Mouse (Mus musculus) lung, embryonic 16.5 days (tissue): Measurements from ENCODE around the gene Lrrfip1. TPM values are rescaled to one million over a fixed set of nuclear protein-coding genes. Genes with fewer than 3 reads are reported as not detected.
A peak's percentile ranks its signal among the peaks of the same experiment; 100 is the strongest.

Experiments
- ATAC-seq: fragments of 200-750 bp; cut with Nextera tagmentation; 2 replicates; pipeline ENCODE4 v1.8.0; 2017; ENCODE audit warnings: low read depth, mild to moderate bottlenecking, moderate library complexity
- H3K27ac ChIP-seq: fragments of 300-500 bp; sonication (generic); 2 replicates; pipeline ENCODE4 v1.5.1; 2014; ENCODE audit warnings: mild to moderate bottlenecking, control low read depth, low read length
- H3K27me3 ChIP-seq: fragments of 300-500 bp; sonication (generic); 2 replicates; pipeline ENCODE4 v1.6.1; 2014; ENCODE audit warnings: low read depth, low read length, mixed read lengths; ENCODE audit not compliant: control insufficient read depth, insufficient read depth
- H3K36me3 ChIP-seq: fragments of 300-500 bp; sonication (generic); 2 replicates; pipeline ENCODE4 v1.6.1; 2014; ENCODE audit warnings: low read length; ENCODE audit not compliant: control insufficient read depth, insufficient read depth
- H3K4me1 ChIP-seq: fragments of 300-500 bp; sonication (generic); replicated peaks from 2 replicates; pipeline ENCODE4 v1.6.1; 2014; ENCODE audit warnings: low read length, mixed read lengths; ENCODE audit not compliant: control insufficient read depth, insufficient read depth
- H3K4me2 ChIP-seq: fragments of 300-500 bp; sonication (generic); 2 replicates; pipeline ENCODE4 v1.6.1; 2014; ENCODE audit warnings: low read depth, low read length, control low read depth
- H3K4me3 ChIP-seq: fragments of 300-500 bp; sonication (generic); 2 replicates; pipeline ENCODE4 v1.5.1; 2014; ENCODE audit warnings: mild to moderate bottlenecking, low read length, control low read depth
- H3K9ac ChIP-seq: fragments of 300-500 bp; sonication (generic); 2 replicates; pipeline ENCODE4 v1.6.1; 2014; ENCODE audit warnings: low read length, control low read depth
- H3K9me3 ChIP-seq: fragments of 300-500 bp; sonication (generic); 2 replicates; pipeline ENCODE4 v1.6.1; 2016; ENCODE audit warnings: low read length; ENCODE audit not compliant: control insufficient read depth
- WGBS: fragments of 180-500 bp; shearing (Covaris S2); extraction: QIAGEN DNeasy Blood & Tissue Kit; methylation state at CpG from one replicate; pipeline ENCODE4 v1.1.7; 2014; 5-methylcytosine and 5-hydroxymethylcytosine counted together
- polyA plus RNA-seq: library from polyadenylated mRNA; unstranded; fragments of >200 nt; fragmentation: Nextera tagmentation; extraction: Ambion mirVana; gene quantifications from 2 replicates; pipeline ENCODE4 v1.2.1, GENCODE M21; 2015

Lrrfip1 gene
- polyA plus RNA-seq, 1 experiment from 2014 or later: 70.5 TPM

DNA sequence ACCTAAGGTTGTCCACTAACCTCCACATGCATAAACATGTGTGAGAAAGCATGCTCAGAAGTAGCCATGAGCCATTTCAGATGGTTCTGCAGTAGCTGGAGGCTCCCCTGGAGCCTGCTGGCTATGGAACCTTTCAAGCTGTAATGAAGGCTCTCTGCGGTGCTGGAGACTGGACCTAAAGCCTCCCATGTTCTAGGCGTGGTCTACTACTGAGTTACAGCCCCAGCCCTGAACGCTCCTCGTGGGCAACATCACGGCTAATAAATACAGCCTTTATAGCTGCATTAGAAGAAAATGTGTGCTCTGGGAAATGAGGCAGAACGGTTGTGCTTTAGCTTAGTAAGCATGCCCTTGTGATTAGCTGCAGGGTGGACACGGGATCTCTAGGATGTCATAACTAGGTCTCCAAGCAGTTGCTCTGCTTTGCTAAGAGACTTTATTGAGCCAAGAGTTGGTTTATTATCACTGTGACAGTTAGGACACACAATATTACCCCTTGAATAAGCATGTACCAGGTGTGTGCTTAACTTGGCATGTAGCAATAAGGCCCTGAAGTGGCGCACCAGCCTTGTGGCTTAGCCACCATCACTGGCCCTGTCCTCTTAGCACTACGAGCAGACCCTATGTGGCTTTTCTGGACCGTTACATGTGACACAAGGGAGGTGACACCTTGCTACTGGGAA lies 81.3 kb downstream of the Lrrfip1 start:
- no peaks in the 10 kb centered on the region for H3K36me3 ChIP-seq
- 82% methylated on average over 10 of the region's 10 CpGs for WGBS

DNA sequence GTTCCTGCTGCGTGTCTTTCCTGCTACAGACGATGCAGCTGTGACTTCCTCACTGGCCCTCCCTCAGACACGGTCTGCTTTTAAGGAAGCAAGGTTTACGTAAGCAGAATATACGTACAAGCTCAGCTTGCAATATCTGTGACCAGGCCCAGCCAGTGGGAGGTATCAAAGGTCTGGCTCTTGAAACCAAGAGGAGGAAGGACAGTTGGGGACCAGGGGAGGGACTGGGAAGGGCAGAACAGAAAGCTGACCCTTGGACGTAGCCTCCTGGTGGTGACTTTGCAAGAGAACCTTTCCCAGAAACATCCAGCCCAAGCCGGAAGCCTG lies 81.8 kb downstream of the Lrrfip1 start:
- H3K4me1 ChIP-seq: peaks cover 30% of the 10 kb centered on the region
- no peak overlapping the region for H3K4me2 ChIP-seq
- H3K4me3 ChIP-seq: no peak overlapping the region
- peak; percentile 9; the same call in 1 of the 2 replicates for ATAC-seq
- no peak overlapping the region for H3K27ac ChIP-seq
- WGBS: 52% methylated on average over 7 of the region's 7 CpGs
- no peaks in the 10 kb centered on the region for H3K36me3 ChIP-seq
- H3K9ac ChIP-seq: no peak overlapping the region
- H3K9me3 ChIP-seq: no peaks in the 10 kb centered on the region
- no peaks in the 10 kb centered on the region for H3K27me3 ChIP-seq

More for the DNA sequence above, 81.3 kb downstream of the Lrrfip1 start:
- no peak overlapping the region for H3K4me3 ChIP-seq
- no peak overlapping the region for H3K4me2 ChIP-seq
- no peaks in the 10 kb centered on the region for H3K9me3 ChIP-seq
- H3K4me1 ChIP-seq: peaks cover 25% of the 10 kb centered on the region
- H3K9ac ChIP-seq: no peak overlapping the region
- ATAC-seq: no peak
- 0 out of 2 replicates have a peak overlapping the region, but pooled peaks have one; percentile 1 for H3K27ac ChIP-seq
- no peaks in the 10 kb centered on the region for H3K27me3 ChIP-seq

DNA sequence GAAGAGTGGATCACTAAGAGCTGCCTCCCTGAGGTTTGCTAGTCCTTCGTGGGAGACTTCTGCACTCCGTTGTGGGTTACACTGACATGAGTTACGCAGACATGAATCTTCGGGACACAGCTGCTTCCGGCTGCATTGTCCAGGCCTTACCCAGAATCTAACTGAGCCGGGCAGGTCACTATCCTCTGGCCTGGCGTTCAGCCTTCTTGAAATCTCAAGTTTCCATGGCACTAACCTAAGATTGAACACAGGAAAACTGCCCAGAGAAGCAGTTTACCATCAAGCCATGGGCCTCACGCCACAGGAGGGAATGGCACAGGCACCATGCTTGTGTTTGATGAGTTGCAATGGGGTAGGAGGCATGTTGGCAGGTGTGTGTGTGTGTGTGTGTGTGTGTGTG lies 85.8 kb downstream of the Lrrfip1 start:
- Histone ChIP-seq H3K4me1 (peaks cover 33% of the 10 kb centered on the region), H3K27ac (peak overlapping the region; percentile 31), H3K4me2 (no peak overlapping the region), H3K27me3 (no peaks in the 10 kb centered on the region), H3K9ac (no peak overlapping the region), H3K9me3 (no peaks in the 10 kb centered on the region), H3K4me3 (no peak overlapping the region), H3K36me3 (no peaks in the 10 kb centered on the region)
- WGBS: 77% methylated on average over 8 of the region's 8 CpGs
- ATAC-seq: no peak

DNA sequence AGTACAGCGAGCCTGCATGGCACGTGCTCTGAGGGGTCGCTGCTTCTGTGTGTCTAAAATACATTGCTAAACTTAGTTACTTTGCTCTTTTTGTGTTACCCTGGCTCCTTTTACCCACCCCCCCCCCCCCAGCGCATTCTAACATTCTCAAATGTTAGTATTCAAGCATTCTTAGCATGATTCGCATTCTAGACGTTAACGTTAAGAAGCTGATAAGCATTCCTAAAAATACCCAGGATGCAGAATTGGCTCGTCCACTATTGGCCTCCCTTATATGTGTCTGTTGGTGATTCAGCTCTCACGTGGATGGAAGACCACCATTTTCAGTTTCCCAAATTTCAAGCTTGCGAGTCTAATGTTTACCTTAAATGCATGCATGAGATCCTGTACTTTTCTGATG lies 86.5 kb downstream of the Lrrfip1 start:
- no peak overlapping the region for H3K9ac ChIP-seq
- H3K4me3 ChIP-seq: no peak overlapping the region
- no peaks in the 10 kb centered on the region for H3K27me3 ChIP-seq
- H3K4me1 ChIP-seq: peaks cover 33% of the 10 kb centered on the region
- ATAC-seq: no peak
- WGBS: 41% methylated on average over 10 of the region's 10 CpGs
- peak overlapping the region; percentile 74 for H3K27ac ChIP-seq
- H3K9me3 ChIP-seq: no peaks in the 10 kb centered on the region
- no peak overlapping the region for H3K4me2 ChIP-seq
- H3K36me3 ChIP-seq: no peaks in the 10 kb centered on the region

DNA sequence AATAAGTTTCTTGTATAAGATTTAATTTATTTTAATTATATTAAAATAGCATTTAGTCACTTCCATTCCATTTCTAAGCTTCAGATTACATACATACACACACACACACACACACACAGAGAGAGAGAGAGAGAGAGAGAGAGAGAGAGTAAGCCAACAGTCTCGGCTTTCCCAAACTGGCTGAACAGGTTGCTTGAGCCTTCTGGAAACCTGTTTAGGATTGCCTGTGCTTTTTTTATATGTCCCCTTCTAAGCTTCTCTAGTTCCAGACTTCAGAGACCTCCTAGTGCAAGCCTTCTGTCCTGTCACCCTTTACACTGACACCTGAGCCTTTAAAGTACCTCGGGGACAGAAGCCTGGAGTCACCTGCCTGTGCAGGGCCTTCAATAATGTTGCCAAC lies 87.1 kb downstream of the Lrrfip1 start:
- H3K4me2 ChIP-seq: no peak overlapping the region
- no peaks in the 10 kb centered on the region for H3K9me3 ChIP-seq
- H3K4me1 ChIP-seq: peaks cover 33% of the 10 kb centered on the region
- WGBS: 27% methylated on average over 2 of the region's 2 CpGs
- H3K27ac ChIP-seq: peak overlapping the region; percentile 78
- no peaks in the 10 kb centered on the region for H3K36me3 ChIP-seq
- no peak for ATAC-seq
- peak overlapping the region; percentile 2; the same call in 1 of the 2 replicates for H3K9ac ChIP-seq
- no peak overlapping the region for H3K4me3 ChIP-seq
- no peaks in the 10 kb centered on the region for H3K27me3 ChIP-seq

DNA sequence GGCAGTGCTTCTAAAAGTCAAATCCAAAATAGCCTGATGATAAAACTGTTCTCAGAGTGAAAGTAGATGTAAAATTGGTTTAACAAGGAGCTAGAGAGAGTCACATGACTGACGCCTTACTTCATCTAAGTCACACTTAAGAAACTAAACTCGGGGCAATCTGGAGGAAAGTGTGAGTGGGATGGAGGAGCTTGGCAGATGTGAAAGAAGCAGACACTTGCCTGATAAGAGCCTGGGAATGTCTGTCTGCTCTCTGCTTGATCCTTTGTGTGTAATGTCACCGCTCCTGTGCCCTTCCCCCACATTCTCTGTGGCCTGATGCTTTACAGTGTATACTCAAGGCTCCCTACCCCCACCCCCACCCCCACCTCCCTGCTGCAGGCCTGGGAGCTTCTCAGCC lies 87.8 kb downstream of the Lrrfip1 start:
- no peak; the same call in 1 of the 2 replicates for ATAC-seq
- Histone ChIP-seq H3K36me3 (no peaks in the 10 kb centered on the region), H3K4me1 (peaks cover 35% of the 10 kb centered on the region), H3K9me3 (no peaks in the 10 kb centered on the region), H3K9ac (peak overlapping the region; percentile 20; the same call in 1 of the 2 replicates), H3K4me3 (no peak overlapping the region), H3K27ac (peak overlapping the region; percentile 78), H3K27me3 (no peaks in the 10 kb centered on the region), H3K4me2 (peak overlapping the region; percentile 25; the same call in 1 of the 2 replicates)
- 12% methylated on average over 3 of the region's 3 CpGs for WGBS

DNA sequence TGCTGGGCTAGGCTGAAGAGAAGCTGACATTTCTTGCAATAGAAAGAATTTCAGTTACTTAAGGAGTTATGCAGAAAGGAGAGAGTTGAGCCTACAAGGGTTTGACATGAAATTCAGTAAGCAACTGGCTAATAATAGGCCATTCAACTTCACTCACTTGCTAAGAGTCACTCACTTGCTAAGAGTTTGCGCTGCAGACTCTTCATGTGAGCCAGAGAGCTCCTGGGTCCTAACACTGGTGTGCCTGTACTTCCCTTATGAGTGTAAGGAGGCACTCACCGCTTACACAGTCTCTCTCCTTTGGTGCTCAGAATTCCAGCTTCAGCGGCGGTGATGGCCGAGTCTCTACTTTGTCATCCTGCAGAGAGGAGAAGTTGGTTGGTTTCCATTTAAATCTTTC lies 88.2 kb downstream of the Lrrfip1 start:
- H3K4me2 ChIP-seq: peak overlapping the region; percentile 25; the same call in 1 of the 2 replicates
- peak; percentile 75 for ATAC-seq
- peaks cover 37% of the 10 kb centered on the region for H3K4me1 ChIP-seq
- H3K27ac ChIP-seq: peak overlapping the region; percentile 78
- H3K4me3 ChIP-seq: no peak overlapping the region
- H3K9ac ChIP-seq: no peak overlapping the region; the same call in 1 of the 2 replicates
- no peaks in the 10 kb centered on the region for H3K27me3 ChIP-seq
- no peaks in the 10 kb centered on the region for H3K9me3 ChIP-seq
- 47% methylated on average over 5 of the region's 5 CpGs for WGBS
- H3K36me3 ChIP-seq: no peaks in the 10 kb centered on the region

DNA sequence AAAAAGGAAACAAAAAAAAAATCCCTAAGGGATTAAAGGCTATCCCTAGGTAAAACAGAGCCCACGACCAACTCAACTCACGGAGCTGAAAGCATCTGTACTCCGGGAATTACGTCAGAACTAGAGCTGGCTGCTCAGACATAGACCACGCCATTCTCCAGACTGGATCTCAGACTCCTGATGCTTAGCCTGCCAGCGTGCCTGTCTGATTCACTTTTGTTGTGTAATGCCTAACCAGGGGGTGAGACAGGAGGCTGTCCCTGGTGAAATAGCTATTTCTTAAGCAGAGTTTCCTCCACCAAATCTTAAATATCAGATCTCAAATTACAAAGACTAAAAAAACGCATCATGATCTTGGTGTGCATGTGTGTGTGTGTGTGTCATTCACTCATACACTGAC lies 89.5 kb downstream of the Lrrfip1 start:
- Histone ChIP-seq H3K4me3 (no peak overlapping the region), H3K4me2 (no peak overlapping the region), H3K9ac (no peak overlapping the region), H3K36me3 (no peaks in the 10 kb centered on the region), H3K27me3 (no peaks in the 10 kb centered on the region), H3K4me1 (peaks cover 37% of the 10 kb centered on the region), H3K9me3 (no peaks in the 10 kb centered on the region), H3K27ac (no peak overlapping the region)
- ATAC-seq: no peak
- 70% methylated on average over 7 of the region's 7 CpGs for WGBS

DNA sequence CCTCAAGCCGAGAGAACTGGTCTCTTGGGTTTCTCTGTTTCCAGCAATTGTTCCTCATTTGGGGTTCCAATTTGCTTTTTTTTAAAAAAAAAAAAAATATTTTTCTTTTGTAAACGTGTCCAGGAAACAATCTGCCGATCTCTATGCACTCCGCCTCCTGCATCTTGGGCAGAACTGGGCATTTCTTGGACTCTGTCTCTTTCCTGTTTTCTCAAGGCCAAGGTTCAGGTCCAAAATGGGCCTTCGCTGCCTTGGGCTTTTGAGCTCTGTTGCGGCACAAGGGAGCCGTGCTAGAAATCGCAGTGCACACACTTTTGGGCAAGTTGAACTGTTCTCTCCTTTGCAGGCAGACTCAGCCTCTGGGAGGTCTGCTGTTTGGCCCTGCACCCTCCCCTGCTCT lies 90.4 kb downstream of the Lrrfip1 start:
- Histone ChIP-seq H3K27ac (no peak overlapping the region), H3K9me3 (no peaks in the 10 kb centered on the region), H3K4me2 (no peak overlapping the region), H3K4me1 (peaks cover 36% of the 10 kb centered on the region), H3K27me3 (no peaks in the 10 kb centered on the region), H3K36me3 (no peaks in the 10 kb centered on the region), H3K9ac (no peak overlapping the region), H3K4me3 (no peak overlapping the region)
- no peak for ATAC-seq
- 74% methylated on average over 8 of the region's 8 CpGs for whole genome bisulfite sequencing
